Mouse (Mus musculus): ENCODE results near the gene Gm9817. TPM values are rescaled to one million over a fixed set of nuclear protein-coding genes. Genes with fewer than 3 reads are reported as not detected.

The Gm9817 gene
- total RNA-seq, 1 experiment, result 8.5 TPM

DNA sequence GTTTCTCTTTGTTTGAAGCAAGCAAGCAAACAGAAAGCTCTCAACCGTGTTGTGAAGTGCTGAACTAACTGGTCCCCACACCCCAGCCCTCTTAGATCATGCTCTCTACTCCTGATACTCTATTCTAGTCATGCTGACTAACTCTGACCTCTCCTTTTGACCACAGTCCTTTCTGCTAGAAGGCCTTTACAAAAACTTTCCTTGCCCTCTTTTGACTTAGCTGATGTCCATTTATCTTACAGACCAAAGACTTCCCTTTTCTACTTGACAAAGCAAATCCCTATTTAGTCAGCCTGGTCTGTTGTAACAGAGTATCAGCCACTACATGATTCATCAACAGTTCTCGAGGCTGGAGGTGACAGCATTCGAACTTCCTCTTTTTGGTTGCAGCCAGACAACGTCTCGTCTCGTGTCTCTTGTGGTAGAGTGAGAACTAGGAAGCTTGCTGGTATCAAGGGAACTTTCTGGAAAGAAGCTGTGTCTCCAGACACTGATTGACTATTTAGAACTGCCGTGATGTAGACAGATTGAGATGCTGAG, 30.4 kb downstream of the Gm9817 start:
- H3K9ac ChIP-seq (ENCODE audit: insufficient read depth, low read depth, low read length, poor library complexity, severe bottlenecking), result no peak overlapping the region
- H3K9me3 ChIP-seq (ENCODE audit: control insufficient read depth, insufficient read depth, low read depth, low read length), result no peaks in the 10 kb centered on the region
- no peak overlapping the region for H3K4me3 ChIP-seq (ENCODE audit: insufficient read depth in 1 of 2, low read depth in 1 of 2, low read length in 2 of 2, poor library complexity in 1 of 2, severe bottlenecking in 1 of 2)
- no peak overlapping the region for H3K27ac ChIP-seq (ENCODE audit: insufficient read depth, low read depth, low read length, poor library complexity, severe bottlenecking)
- TF ChIP-seq CHD2 (IDR thresholded peaks at IDR 0.05; ENCODE audit: low read depth, low read length), result no peak
- no peak for TF ChIP-seq MAFK (IDR thresholded peaks at IDR 0.05; ENCODE audit: insufficient read depth, low read depth, low read length)
- no peak for TF ChIP-seq ZNF384 (IDR thresholded peaks at IDR 0.05; ENCODE audit: low read depth, low read length)
- TF ChIP-seq HCFC1 (IDR thresholded peaks at IDR 0.05; ENCODE audit: borderline replicate concordance, insufficient read depth, low read length), result no peak
- no peak for TF ChIP-seq ZC3H11A (IDR thresholded peaks at IDR 0.05; ENCODE audit: borderline replicate concordance, low read depth, low read length)
- H3K36me3 ChIP-seq (ENCODE audit: control insufficient read depth, insufficient read depth, low read length, poor library complexity, severe bottlenecking), result no peaks in the 10 kb centered on the region
- in situ Hi-C loops (cut with MboI; ENCODE audit: low sequenced_read_pairs in 2 of 2, unreplicated experiment in 2 of 2), result no loop called here
- peaks cover 0 to 2% of the 10 kb centered on the region in 2 experiments; a peak in 1 of 4 replicates for H3K4me1 ChIP-seq (ENCODE audit: control insufficient read depth in 2 of 2, insufficient read depth in 2 of 2, low read length in 2 of 2, poor library complexity in 1 of 2)
- no peak for DNase-seq (ENCODE audit: low read depth, low spot score)

DNA sequence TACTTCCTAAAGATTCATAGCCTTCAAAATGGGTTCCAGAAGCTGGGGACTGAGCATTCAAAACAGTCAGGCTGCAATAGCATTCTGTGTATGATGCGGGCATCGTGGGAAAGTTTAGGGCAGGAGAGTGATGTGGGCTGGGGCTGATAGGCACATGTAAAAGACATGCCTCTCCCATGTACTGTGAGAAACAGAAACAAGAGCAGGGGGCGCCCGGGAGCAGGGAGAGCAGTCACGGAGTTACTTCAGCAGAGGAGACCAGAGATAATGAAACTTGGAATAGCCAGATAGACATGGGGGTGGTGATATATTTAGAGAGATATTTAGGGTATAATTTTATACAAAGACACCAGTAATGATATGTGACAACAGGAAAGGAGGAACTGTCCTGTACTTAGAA, 39.9 kb downstream of the Gm9817 start:
- no peak for TF ChIP-seq CHD2 (IDR thresholded peaks at IDR 0.05; ENCODE audit: low read depth, low read length)
- no peak for TF ChIP-seq ZC3H11A (IDR thresholded peaks at IDR 0.05; ENCODE audit: borderline replicate concordance, low read depth, low read length)
- no peak for TF ChIP-seq HCFC1 (IDR thresholded peaks at IDR 0.05; ENCODE audit: borderline replicate concordance, insufficient read depth, low read length)
- no peak for TF ChIP-seq ZNF384 (IDR thresholded peaks at IDR 0.05; ENCODE audit: low read depth, low read length)
- no peak for TF ChIP-seq MAFK (IDR thresholded peaks at IDR 0.05; ENCODE audit: insufficient read depth, low read depth, low read length)
- Histone ChIP-seq H3K4me1 (ENCODE audit: control insufficient read depth in 2 of 2, insufficient read depth in 2 of 2, low read length in 2 of 2, poor library complexity in 1 of 2) (no peaks in the 10 kb centered on the region), H3K9ac (ENCODE audit: insufficient read depth, low read depth, low read length, poor library complexity, severe bottlenecking) (no peak overlapping the region), H3K4me3 (ENCODE audit: insufficient read depth in 1 of 2, low read depth in 1 of 2, low read length in 2 of 2, poor library complexity in 1 of 2, severe bottlenecking in 1 of 2) (no peak overlapping the region), H3K9me3 (ENCODE audit: control insufficient read depth, insufficient read depth, low read depth, low read length) (no peaks in the 10 kb centered on the region), H3K27ac (ENCODE audit: insufficient read depth, low read depth, low read length, poor library complexity, severe bottlenecking) (no peak overlapping the region), H3K36me3 (ENCODE audit: control insufficient read depth, insufficient read depth, low read length, poor library complexity, severe bottlenecking) (no peaks in the 10 kb centered on the region)
- in situ Hi-C loops (cut with MboI; ENCODE audit: low sequenced_read_pairs in 2 of 2, unreplicated experiment in 2 of 2), result no loop called here
- DNase-seq (ENCODE audit: low read depth, low spot score), result no peak

DNA sequence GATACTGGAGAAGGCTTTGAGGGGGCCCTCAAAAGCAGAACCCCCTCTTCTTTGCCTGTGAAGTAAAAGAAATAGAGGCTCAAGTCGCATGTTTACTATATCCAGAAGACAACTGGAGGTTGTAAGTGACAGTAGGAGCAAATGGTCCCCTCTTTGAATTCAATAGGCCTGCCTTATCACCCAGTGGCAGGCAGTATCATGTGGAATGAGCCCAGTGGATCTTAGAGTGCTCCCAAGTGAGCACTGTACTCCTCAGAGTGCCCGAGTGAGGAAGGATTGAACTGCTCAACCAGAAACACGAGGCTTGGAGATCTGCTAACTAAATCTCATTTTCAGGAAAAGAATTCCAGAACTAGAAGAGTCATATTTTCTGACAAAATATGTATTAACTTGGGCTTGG, 40.3 kb downstream of the Gm9817 start:
- in situ Hi-C loops (cut with MboI; ENCODE audit: low sequenced_read_pairs in 2 of 2, unreplicated experiment in 2 of 2), result no loop called here
- H3K9me3 ChIP-seq (ENCODE audit: control insufficient read depth, insufficient read depth, low read depth, low read length), result no peaks in the 10 kb centered on the region
- no peak overlapping the region for H3K27ac ChIP-seq (ENCODE audit: insufficient read depth, low read depth, low read length, poor library complexity, severe bottlenecking)
- no peaks in the 10 kb centered on the region for H3K4me1 ChIP-seq (ENCODE audit: control insufficient read depth in 2 of 2, insufficient read depth in 2 of 2, low read length in 2 of 2, poor library complexity in 1 of 2)
- DNase-seq (ENCODE audit: low read depth, low spot score), result no peak
- H3K9ac ChIP-seq (ENCODE audit: insufficient read depth, low read depth, low read length, poor library complexity, severe bottlenecking), result no peak overlapping the region
- TF ChIP-seq MAFK (IDR thresholded peaks at IDR 0.05; ENCODE audit: insufficient read depth, low read depth, low read length) (no peak), CHD2 (IDR thresholded peaks at IDR 0.05; ENCODE audit: low read depth, low read length) (no peak), ZC3H11A (IDR thresholded peaks at IDR 0.05; ENCODE audit: borderline replicate concordance, low read depth, low read length) (no peak), HCFC1 (IDR thresholded peaks at IDR 0.05; ENCODE audit: borderline replicate concordance, insufficient read depth, low read length) (no peak), ZNF384 (IDR thresholded peaks at IDR 0.05; ENCODE audit: low read depth, low read length) (no peak)
- H3K4me3 ChIP-seq (ENCODE audit: insufficient read depth in 1 of 2, low read depth in 1 of 2, low read length in 2 of 2, poor library complexity in 1 of 2, severe bottlenecking in 1 of 2), result no peak overlapping the region
- H3K36me3 ChIP-seq (ENCODE audit: control insufficient read depth, insufficient read depth, low read length, poor library complexity, severe bottlenecking), result no peaks in the 10 kb centered on the region

Other genes starting within 250 kb of the Gm9817 start
- gene Dtnbp1, start 76.5 kb upstream of the Gm9817 start, total RNA-seq (2012; rRNA removed), result 12.3 and 15.8 TPM in 2 replicates